Mouse (Mus musculus): ENCODE data around the gene Car4. TPM values are rescaled to one million over a fixed set of nuclear protein-coding genes. Genes with fewer than 3 reads are reported as not detected.

Gene Car4
- polyA plus RNA-seq, 1 experiment = 88.1 TPM

- Histone ChIP-seq H3K27ac (ENCODE audit: insufficient read depth, low read length) (no peak overlapping the region), H3K4me3 (ENCODE audit: insufficient read depth, low read length) (no peak overlapping the region), H3K4me1 (ENCODE audit: control insufficient read depth, insufficient read depth, low read length) (no peaks in the 10 kb centered on the region)
- TF ChIP-seq POLR2A (IDR thresholded peaks at IDR 0.05; ENCODE audit: extremely low read depth, insufficient read depth, low read length) (no peak), CTCF (IDR thresholded peaks at IDR 0.05; ENCODE audit: extremely low read depth, insufficient read depth, low read length) (no peak)
Observed at GRCm38 (mm10) chr11:84963556-84963955, 6.0 kb downstream of the Car4 start.

- 0 out of 2 replicates have a peak, but pooled peaks cover 5% of the 10 kb centered on the region for H3K4me1 ChIP-seq (ENCODE audit: control insufficient read depth, insufficient read depth, low read length)
- H3K27ac ChIP-seq (ENCODE audit: insufficient read depth, low read length) = no peak overlapping the region
- TF ChIP-seq POLR2A (IDR thresholded peaks at IDR 0.05; ENCODE audit: extremely low read depth, insufficient read depth, low read length) (no peak), CTCF (IDR thresholded peaks at IDR 0.05; ENCODE audit: extremely low read depth, insufficient read depth, low read length) (no peak)
- no peak overlapping the region for H3K4me3 ChIP-seq (ENCODE audit: insufficient read depth, low read length)
Observed at GRCm38 (mm10) chr11:84966696-84967095, 9.1 kb downstream of the Car4 start.

- TF ChIP-seq POLR2A (IDR thresholded peaks at IDR 0.05; ENCODE audit: extremely low read depth, insufficient read depth, low read length) (no peak), CTCF (IDR thresholded peaks at IDR 0.05; ENCODE audit: extremely low read depth, insufficient read depth, low read length) (no peak)
- Histone ChIP-seq H3K27ac (ENCODE audit: insufficient read depth, low read length) (no peak overlapping the region), H3K4me1 (ENCODE audit: control insufficient read depth, insufficient read depth, low read length) (0 out of 2 replicates have a peak, but pooled peaks cover 5% of the 10 kb centered on the region), H3K4me3 (ENCODE audit: insufficient read depth, low read length) (no peak overlapping the region)
Observed at GRCm38 (mm10) chr11:84967113-84967512, 9.5 kb downstream of the Car4 start.

- Histone ChIP-seq H3K27ac (ENCODE audit: insufficient read depth, low read length) (no peak overlapping the region), H3K4me3 (ENCODE audit: insufficient read depth, low read length) (no peak overlapping the region), H3K4me1 (ENCODE audit: control insufficient read depth, insufficient read depth, low read length) (0 out of 2 replicates have a peak, but pooled peaks cover 5% of the 10 kb centered on the region)
- no peak for TF ChIP-seq POLR2A (IDR thresholded peaks at IDR 0.05; ENCODE audit: extremely low read depth, insufficient read depth, low read length)
- no peak for TF ChIP-seq CTCF (IDR thresholded peaks at IDR 0.05; ENCODE audit: extremely low read depth, insufficient read depth, low read length)
Observed at GRCm38 (mm10) chr11:84968309-84968708, 10.7 kb downstream of the Car4 start.

GRCm38 (mm10) chr11:84968775-84969174 lies 11.2 kb downstream of the Car4 start:
- Histone ChIP-seq H3K4me3 (ENCODE audit: insufficient read depth, low read length) (no peak overlapping the region), H3K4me1 (ENCODE audit: control insufficient read depth, insufficient read depth, low read length) (0 out of 2 replicates have a peak, but pooled peaks cover 5% of the 10 kb centered on the region), H3K27ac (ENCODE audit: insufficient read depth, low read length) (no peak overlapping the region)
- TF ChIP-seq CTCF (IDR thresholded peaks at IDR 0.05; ENCODE audit: extremely low read depth, insufficient read depth, low read length) = no peak
- TF ChIP-seq POLR2A (IDR thresholded peaks at IDR 0.05; ENCODE audit: extremely low read depth, insufficient read depth, low read length) = no peak

- Histone ChIP-seq H3K4me3 (ENCODE audit: insufficient read depth, low read length) (no peak overlapping the region), H3K27ac (ENCODE audit: insufficient read depth, low read length) (no peak overlapping the region), H3K4me1 (ENCODE audit: control insufficient read depth, insufficient read depth, low read length) (0 out of 2 replicates have a peak, but pooled peaks cover 5% of the 10 kb centered on the region)
- TF ChIP-seq POLR2A (IDR thresholded peaks at IDR 0.05; ENCODE audit: extremely low read depth, insufficient read depth, low read length) (no peak), CTCF (IDR thresholded peaks at IDR 0.05; ENCODE audit: extremely low read depth, insufficient read depth, low read length) (no peak)
Observed at GRCm38 (mm10) chr11:84972067-84972466, 14.5 kb downstream of the Car4 start.

- H3K27ac ChIP-seq (ENCODE audit: insufficient read depth, low read length) = no peak overlapping the region
- H3K4me1 ChIP-seq (ENCODE audit: control insufficient read depth, insufficient read depth, low read length) = 0 out of 2 replicates have a peak, but pooled peaks cover 5% of the 10 kb centered on the region
- TF ChIP-seq CTCF (IDR thresholded peaks at IDR 0.05; ENCODE audit: extremely low read depth, insufficient read depth, low read length) (no peak), POLR2A (IDR thresholded peaks at IDR 0.05; ENCODE audit: extremely low read depth, insufficient read depth, low read length) (no peak)
- no peak overlapping the region for H3K4me3 ChIP-seq (ENCODE audit: insufficient read depth, low read length)
Observed at GRCm38 (mm10) chr11:84973661-84974060, 16.1 kb downstream of the Car4 start.

GRCm38 (mm10) chr11:84974582-84974981 lies 17.0 kb downstream of the Car4 start:
- no peak overlapping the region for H3K4me3 ChIP-seq (ENCODE audit: insufficient read depth, low read length)
- no peak overlapping the region for H3K27ac ChIP-seq (ENCODE audit: insufficient read depth, low read length)
- H3K4me1 ChIP-seq (ENCODE audit: control insufficient read depth, insufficient read depth, low read length) = no peaks in the 10 kb centered on the region
- no peak for TF ChIP-seq CTCF (IDR thresholded peaks at IDR 0.05; ENCODE audit: extremely low read depth, insufficient read depth, low read length)
- no peak for TF ChIP-seq POLR2A (IDR thresholded peaks at IDR 0.05; ENCODE audit: extremely low read depth, insufficient read depth, low read length)

GRCm38 (mm10) chr11:84976706-84977105 lies 19.1 kb downstream of the Car4 start:
- TF ChIP-seq POLR2A (IDR thresholded peaks at IDR 0.05; ENCODE audit: extremely low read depth, insufficient read depth, low read length) = no peak
- TF ChIP-seq CTCF (IDR thresholded peaks at IDR 0.05; ENCODE audit: extremely low read depth, insufficient read depth, low read length) = no peak
- H3K27ac ChIP-seq (ENCODE audit: insufficient read depth, low read length) = no peak overlapping the region
- no peaks in the 10 kb centered on the region for H3K4me1 ChIP-seq (ENCODE audit: control insufficient read depth, insufficient read depth, low read length)
- H3K4me3 ChIP-seq (ENCODE audit: insufficient read depth, low read length) = no peak overlapping the region

- TF ChIP-seq CTCF (IDR thresholded peaks at IDR 0.05; ENCODE audit: extremely low read depth, insufficient read depth, low read length) = no peak
- TF ChIP-seq POLR2A (IDR thresholded peaks at IDR 0.05; ENCODE audit: extremely low read depth, insufficient read depth, low read length) = no peak
- Histone ChIP-seq H3K4me3 (ENCODE audit: insufficient read depth, low read length) (no peak overlapping the region), H3K4me1 (ENCODE audit: control insufficient read depth, insufficient read depth, low read length) (no peaks in the 10 kb centered on the region), H3K27ac (ENCODE audit: insufficient read depth, low read length) (no peak overlapping the region)
Observed at GRCm38 (mm10) chr11:84977385-84977952, 19.9 kb downstream of the Car4 start.
